8 mouse cellular contexts compared by ENCODE assay signal in the genomic region with DNA sequence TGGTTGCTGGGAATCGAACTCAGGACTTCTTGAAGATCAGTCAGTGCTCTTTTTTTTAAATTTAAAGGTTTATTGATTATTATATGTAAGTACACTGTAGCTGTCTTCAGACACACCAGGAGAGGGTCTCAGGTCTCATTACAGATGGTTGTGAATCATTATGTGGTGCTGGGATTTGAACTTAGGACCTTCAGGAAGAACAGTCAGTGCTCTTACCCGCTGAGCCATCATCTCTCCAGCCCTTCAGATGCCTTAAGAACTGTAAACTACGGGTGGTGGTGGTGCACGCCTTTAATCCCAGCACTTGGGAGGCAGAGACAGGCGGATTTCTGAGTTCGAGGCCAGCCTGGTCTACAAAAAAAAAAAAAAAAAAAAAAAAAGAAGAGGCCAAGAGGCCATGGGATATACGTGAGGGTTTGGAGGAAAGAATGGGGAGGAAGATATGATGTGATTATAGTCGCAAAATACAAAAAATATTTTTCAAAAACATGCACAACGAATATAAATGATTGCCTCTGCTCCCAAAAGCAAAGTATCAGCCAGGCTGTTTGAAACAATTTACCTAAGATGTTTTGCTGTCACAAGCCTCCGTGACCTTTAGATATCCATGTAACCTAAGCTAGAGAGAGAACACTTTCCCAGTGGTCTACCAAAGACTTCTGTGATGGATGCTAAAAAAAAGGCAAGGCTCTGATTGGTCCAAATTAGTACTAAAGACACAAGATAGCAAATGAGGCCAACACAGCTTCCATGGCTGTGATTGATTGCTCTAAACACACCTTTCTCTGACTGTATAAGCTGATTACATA. TPM values are rescaled to one million over a fixed set of nuclear protein-coding genes. Genes with fewer than 3 reads are reported as not detected.
DNase-seq lines count a peak whose midpoint lies in the region; ATAC-seq and TF ChIP-seq lines count a peak whose summit lies in the region.

No protein-coding gene starts in this region.

- H3K27me3 ChIP-seq in intestine, embryonic 14.5 days (replicated peaks; ENCODE audit: control insufficient read depth, insufficient read depth, low read length): no peaks in the 10 kb centered on the region
- no peaks in the 10 kb centered on the region for H3K27me3 ChIP-seq in intestine, embryonic 15.5 days (replicated peaks)
- H3K27me3 ChIP-seq in forebrain, embryonic 13.5 days: no peaks in the 10 kb centered on the region
- H3K27me3 ChIP-seq in liver, postnatal 0 days (ENCODE audit: insufficient read depth, low read length): no peaks in the 10 kb centered on the region

- intact Hi-C loops in left cerebral cortex, postnatal 14 days (cut with DNase I): no loop called here

- no peak for TF ChIP-seq CTCF in liver, postnatal 0 days (IDR thresholded peaks at IDR 0.05; ENCODE audit: low read depth)

- peak; percentile 53 for DNase-seq in intestine, embryonic 14.5 days (ENCODE audit: low spot score)
- DNase-seq in ES-E14 (ENCODE audit: low read depth, low spot score): peak; percentile 26
- no peak for DNase-seq in liver, postnatal 0 days
- no peak for DNase-seq in urinary bladder, postnatal 36 days (ENCODE audit: low spot score in 2 of 2)
- no peak for DNase-seq in left cerebral cortex, postnatal 14 days (ENCODE audit: low spot score in 2 of 2)
- no peak for DNase-seq in adipocyte (ENCODE audit: low spot score)

- WGBS in intestine, embryonic 14.5 days: 72% methylated on average over 10 of the region's 10 CpGs
- 68% methylated on average over 10 of the region's 10 CpGs for WGBS in intestine, embryonic 15.5 days
- WGBS in forebrain, embryonic 13.5 days: 75% methylated on average over 10 of the region's 10 CpGs
- 74% methylated on average over 10 of the region's 10 CpGs for WGBS in liver, postnatal 0 days (ENCODE audit: insufficient replicate concordance)

- in situ Hi-C loops in ES-E14 (cut with MboI; ENCODE audit: low sequenced_read_pairs in 2 of 2, unreplicated experiment in 2 of 2): no loop called here

- no peak; the same call in 1 of the 2 replicates for ATAC-seq in intestine, embryonic 14.5 days (replicated peaks; ENCODE audit: low FRiP score, low TSS enrichment, low read depth)
- ATAC-seq in intestine, embryonic 15.5 days: no peak; the same call in 1 of the 2 replicates
- no peak for ATAC-seq in forebrain, embryonic 13.5 days
- no peak for ATAC-seq in liver, postnatal 0 days

- no peaks in the 10 kb centered on the region for H3K4me1 ChIP-seq in intestine, embryonic 14.5 days (replicated peaks; ENCODE audit: control insufficient read depth, insufficient read depth, low read length)
- H3K4me1 ChIP-seq in intestine, embryonic 15.5 days (replicated peaks): no peaks in the 10 kb centered on the region
- no peaks in the 10 kb centered on the region for H3K4me1 ChIP-seq in ES-E14 (ENCODE audit: control insufficient read depth in 2 of 2, insufficient read depth in 2 of 2, low read length in 2 of 2, poor library complexity in 1 of 2)
- 0 out of 2 replicates have a peak, but pooled peaks cover 5% of the 10 kb centered on the region for H3K4me1 ChIP-seq in forebrain, embryonic 13.5 days
- peaks cover 5% of the 10 kb centered on the region; the same call in 1 of the 2 replicates for H3K4me1 ChIP-seq in liver, postnatal 0 days (ENCODE audit: insufficient read depth)

- H3K4me2 ChIP-seq in intestine, embryonic 14.5 days (ENCODE audit: low read length): peak overlapping the region; percentile 35; the same call in 1 of the 2 replicates
- no peak overlapping the region; the same call in 1 of the 2 replicates for H3K4me2 ChIP-seq in intestine, embryonic 15.5 days (replicated peaks)
- H3K4me2 ChIP-seq in forebrain, embryonic 13.5 days: peak overlapping the region; percentile 40
- no peak overlapping the region for H3K4me2 ChIP-seq in liver, postnatal 0 days (ENCODE audit: low read depth, low read length)

- TF ChIP-seq EP300 in liver, postnatal 0 days (IDR thresholded peaks at IDR 0.05; ENCODE audit: low read depth): no peak

- H3K27ac ChIP-seq in intestine, embryonic 14.5 days (ENCODE audit: low read depth): peak overlapping the region; percentile 80; the same call in 1 of the 2 replicates
- no peak overlapping the region for H3K27ac ChIP-seq in intestine, embryonic 15.5 days
- peak overlapping the region; percentile 100; the same call in 1 of the 2 replicates for H3K27ac ChIP-seq in ES-E14 (ENCODE audit: insufficient read depth, low read depth, low read length, poor library complexity, severe bottlenecking)
- no peak overlapping the region for H3K27ac ChIP-seq in forebrain, embryonic 13.5 days
- H3K27ac ChIP-seq in liver, postnatal 0 days (ENCODE audit: low read depth): peak overlapping the region; percentile 92; the same call in 1 of the 2 replicates

- H3K4me3 ChIP-seq in intestine, embryonic 14.5 days (ENCODE audit: low read depth, low read length): no peak overlapping the region
- no peak overlapping the region for H3K4me3 ChIP-seq in intestine, embryonic 15.5 days (replicated peaks)
- H3K4me3 ChIP-seq in ES-E14 (ENCODE audit: insufficient read depth in 1 of 2, low read depth in 1 of 2, low read length in 2 of 2, poor library complexity in 1 of 2, severe bottlenecking in 1 of 2): no peak overlapping the region
- H3K4me3 ChIP-seq in forebrain, embryonic 13.5 days: no peak overlapping the region
- H3K4me3 ChIP-seq in liver, postnatal 0 days (ENCODE audit: low read depth, low read length): 0 out of 2 replicates have a peak overlapping the region, but pooled peaks have one; percentile 21

- H3K9me3 ChIP-seq in intestine, embryonic 14.5 days (ENCODE audit: control insufficient read depth, low read length): no peaks in the 10 kb centered on the region
- H3K9me3 ChIP-seq in intestine, embryonic 15.5 days: no peaks in the 10 kb centered on the region
- H3K9me3 ChIP-seq in ES-E14 (ENCODE audit: control insufficient read depth, insufficient read depth, low read depth, low read length): no peaks in the 10 kb centered on the region
- no peaks in the 10 kb centered on the region for H3K9me3 ChIP-seq in forebrain, embryonic 13.5 days (replicated peaks)
- H3K9me3 ChIP-seq in liver, postnatal 0 days (ENCODE audit: low read length): no peaks in the 10 kb centered on the region

- H3K36me3 ChIP-seq in intestine, embryonic 14.5 days (ENCODE audit: control insufficient read depth, insufficient read depth, low read length): peaks cover 27% of the 10 kb centered on the region
- H3K36me3 ChIP-seq in intestine, embryonic 15.5 days: peaks cover 10% of the 10 kb centered on the region; the same call in 1 of the 2 replicates
- H3K36me3 ChIP-seq in ES-E14 (ENCODE audit: control insufficient read depth, insufficient read depth, low read length, poor library complexity, severe bottlenecking): peaks cover 2% of the 10 kb centered on the region; the same call in 1 of the 2 replicates
- peaks cover 28% of the 10 kb centered on the region for H3K36me3 ChIP-seq in forebrain, embryonic 13.5 days (ENCODE audit: poor library complexity, severe bottlenecking)
- H3K36me3 ChIP-seq in liver, postnatal 0 days (replicated peaks; ENCODE audit: insufficient read depth, low read length): peaks cover 17% of the 10 kb centered on the region

- H3K9ac ChIP-seq in intestine, embryonic 14.5 days (ENCODE audit: low read length): no peak overlapping the region; the same call in 1 of the 2 replicates
- H3K9ac ChIP-seq in intestine, embryonic 15.5 days: no peak overlapping the region
- peak overlapping the region; percentile 89; the same call in 1 of the 2 replicates for H3K9ac ChIP-seq in ES-E14 (ENCODE audit: insufficient read depth, low read depth, low read length, poor library complexity, severe bottlenecking)
- H3K9ac ChIP-seq in forebrain, embryonic 13.5 days: no peak overlapping the region
- H3K9ac ChIP-seq in liver, postnatal 0 days (replicated peaks): no peak overlapping the region

RNA-seq across cellular contexts. Expression of a gene that starts 21.9 kb away (rescaled TPM):
- 54.1 and 57.0 TPM in 2 replicates for polyA plus RNA-seq in intestine, embryonic 14.5 days (2014; fragmentation: Nextera tagmentation; extraction: Ambion mirVana)
- 79.1 and 84.2 TPM in 2 replicates for polyA plus RNA-seq in intestine, embryonic 15.5 days (2015; fragmentation: Nextera tagmentation; extraction: Ambion mirVana)
- total RNA-seq in ES-E14 (2012; rRNA removed): 35.8 and 44.1 TPM in 2 replicates
- 137 and 140 TPM in 2 replicates for polyA plus RNA-seq in forebrain, embryonic 13.5 days (2015; fragmentation: Nextera tagmentation; extraction: Ambion mirVana)
- 49.6 and 50.7 TPM in 2 replicates for polyA plus RNA-seq in liver, postnatal 0 days (2015; fragmentation: Nextera tagmentation; extraction: Ambion mirVana)
- total RNA-seq in left cerebral cortex, postnatal 14 days (2021): 100 to 1,000 TPM; 107 to 121 TPM

RNA-seq across cellular contexts. Expression of a gene that starts 26.2 kb away (rescaled TPM):
- 18.7 and 24.4 TPM in 2 replicates for polyA plus RNA-seq in intestine, embryonic 14.5 days (2014; fragmentation: Nextera tagmentation; extraction: Ambion mirVana)
- polyA plus RNA-seq in intestine, embryonic 15.5 days (2015; fragmentation: Nextera tagmentation; extraction: Ambion mirVana): 20.4 and 23.8 TPM in 2 replicates
- total RNA-seq in ES-E14 (2012; rRNA removed): 21.7 and 24.5 TPM in 2 replicates
- polyA plus RNA-seq in forebrain, embryonic 13.5 days (2015; fragmentation: Nextera tagmentation; extraction: Ambion mirVana): 22.5 and 24.7 TPM in 2 replicates
- 19.5 and 20.0 TPM in 2 replicates for polyA plus RNA-seq in liver, postnatal 0 days (2015; fragmentation: Nextera tagmentation; extraction: Ambion mirVana)
- 1 to 10 TPM; 6.3 to 9.0 TPM for total RNA-seq in left cerebral cortex, postnatal 14 days (2021)

RNA-seq across cellular contexts. Expression of a gene that starts 27.3 kb away (rescaled TPM):
- polyA plus RNA-seq in intestine, embryonic 14.5 days (2014; fragmentation: Nextera tagmentation; extraction: Ambion mirVana): 71.3 and 80.0 TPM in 2 replicates
- 81.7 and 90.8 TPM in 2 replicates for polyA plus RNA-seq in intestine, embryonic 15.5 days (2015; fragmentation: Nextera tagmentation; extraction: Ambion mirVana)
- 46.4 and 54.1 TPM in 2 replicates for total RNA-seq in ES-E14 (2012; rRNA removed)
- 114 and 120 TPM in 2 replicates for polyA plus RNA-seq in forebrain, embryonic 13.5 days (2015; fragmentation: Nextera tagmentation; extraction: Ambion mirVana)
- 22.1 and 28.9 TPM in 2 replicates for polyA plus RNA-seq in liver, postnatal 0 days (2015; fragmentation: Nextera tagmentation; extraction: Ambion mirVana)
- total RNA-seq in left cerebral cortex, postnatal 14 days (2021): 10 to 100 TPM; 46.0 to 51.0 TPM

RNA-seq across cellular contexts. Expression of a gene that starts 27.5 kb away (rescaled TPM):
- polyA plus RNA-seq in intestine, embryonic 14.5 days (2014; fragmentation: Nextera tagmentation; extraction: Ambion mirVana): 70.8 and 75.9 TPM in 2 replicates
- polyA plus RNA-seq in intestine, embryonic 15.5 days (2015; fragmentation: Nextera tagmentation; extraction: Ambion mirVana): 76.5 and 84.0 TPM in 2 replicates
- 30.5 and 37.7 TPM in 2 replicates for total RNA-seq in ES-E14 (2012; rRNA removed)
- 81.3 and 85.9 TPM in 2 replicates for polyA plus RNA-seq in forebrain, embryonic 13.5 days (2015; fragmentation: Nextera tagmentation; extraction: Ambion mirVana)
- 43.2 and 48.4 TPM in 2 replicates for polyA plus RNA-seq in liver, postnatal 0 days (2015; fragmentation: Nextera tagmentation; extraction: Ambion mirVana)
- 100 to 1,000 TPM; 123 to 127 TPM for total RNA-seq in left cerebral cortex, postnatal 14 days (2021)

RNA-seq across cellular contexts. Expression of a gene that starts 56.2 kb away (rescaled TPM):
- polyA plus RNA-seq in intestine, embryonic 14.5 days (2014; fragmentation: Nextera tagmentation; extraction: Ambion mirVana): 70.9 and 75.2 TPM in 2 replicates
- polyA plus RNA-seq in intestine, embryonic 15.5 days (2015; fragmentation: Nextera tagmentation; extraction: Ambion mirVana): 84.2 and 102 TPM in 2 replicates
- total RNA-seq in ES-E14 (2012; rRNA removed): 45.8 and 50.0 TPM in 2 replicates
- 41.9 and 43.7 TPM in 2 replicates for polyA plus RNA-seq in forebrain, embryonic 13.5 days (2015; fragmentation: Nextera tagmentation; extraction: Ambion mirVana)
- polyA plus RNA-seq in liver, postnatal 0 days (2015; fragmentation: Nextera tagmentation; extraction: Ambion mirVana): 74.3 and 75.2 TPM in 2 replicates
- total RNA-seq in left cerebral cortex, postnatal 14 days (2021): 10 to 100 TPM; 46.3 to 47.9 TPM

Comparison
In these comparisons a context has a peak if more than half of its experiments do, and no peak if none do; other contexts are left out.
1. H3K27ac ChIP-seq: peak in intestine, embryonic 14.5 days (single experiment), ES-E14 (single experiment) and liver, postnatal 0 days (single experiment); none in intestine, embryonic 15.5 days (single experiment) and forebrain, embryonic 13.5 days (single experiment).
2. H3K4me2 ChIP-seq: peak in intestine, embryonic 14.5 days (single experiment) and forebrain, embryonic 13.5 days (single experiment); none in intestine, embryonic 15.5 days (single experiment) and liver, postnatal 0 days (single experiment).
3. DNase-seq: peak in intestine, embryonic 14.5 days (single experiment) and ES-E14 (single experiment); none in liver, postnatal 0 days (single experiment), urinary bladder, postnatal 36 days (0 of 2), left cerebral cortex, postnatal 14 days (0 of 2) and adipocyte (single experiment).